Mouse (Mus musculus): ENCODE measurements around the gene Slc35a1.

Gene Slc35a1

GRCm38 (mm10) chr4:34644779-34645178, 42.5 kb downstream of the Slc35a1 start:
- no peak for DNase-seq

GRCm38 (mm10) chr4:34640731-34641130, 46.5 kb downstream of the Slc35a1 start:
- no peak for DNase-seq

DNA sequence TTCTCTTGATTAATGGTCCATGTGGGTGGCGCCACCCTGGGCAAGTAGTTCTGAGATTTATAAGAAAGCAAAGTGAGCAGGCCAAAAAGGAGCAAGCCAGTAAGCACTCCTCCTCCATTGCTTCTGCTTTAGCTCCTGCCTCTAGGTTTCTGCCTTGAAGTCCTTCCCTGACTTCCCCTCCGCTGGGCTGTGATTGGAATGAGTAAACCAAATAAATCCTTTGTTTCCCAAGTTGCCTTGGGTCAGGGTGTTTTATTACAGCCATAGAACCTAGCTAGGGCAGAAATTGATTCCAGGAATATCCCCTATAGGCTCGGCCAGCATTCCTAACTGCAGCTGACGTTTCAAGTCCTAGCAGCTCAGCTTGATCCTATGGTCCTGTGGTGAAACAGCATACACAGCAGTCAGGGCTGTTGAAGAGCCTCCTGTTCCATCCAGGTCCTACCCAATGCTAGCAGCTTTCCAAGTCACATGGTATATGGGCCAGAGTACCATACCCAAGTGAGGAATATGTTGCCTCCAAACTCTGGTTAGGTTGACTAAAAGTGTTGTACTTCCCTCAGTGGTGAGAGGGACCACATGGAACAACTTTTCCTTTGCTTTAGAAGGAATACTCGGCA, 47.4 kb downstream of the Slc35a1 start:
- no peak for DNase-seq

GRCm38 (mm10) chr4:34637851-34638250, 49.4 kb downstream of the Slc35a1 start:
- no peak for DNase-seq

DNA sequence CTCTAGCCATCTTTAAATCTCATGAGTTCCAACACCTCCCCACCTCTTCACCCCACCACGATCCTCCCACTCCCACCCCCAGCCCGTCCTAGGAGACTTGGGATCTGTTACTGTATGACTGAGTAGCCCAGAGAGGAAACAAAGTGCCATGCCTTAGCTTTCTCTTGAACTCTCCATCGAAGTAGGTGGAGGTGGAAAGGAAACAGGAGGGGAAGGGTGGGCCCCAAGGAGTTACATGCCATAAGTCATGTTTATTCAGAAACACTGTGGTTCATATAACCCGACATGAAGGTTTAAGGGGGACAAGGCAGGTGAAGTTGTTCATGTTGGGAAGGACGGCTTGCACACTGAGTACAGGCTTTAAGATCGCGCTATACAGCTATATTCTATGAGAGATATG, 49.9 kb downstream of the Slc35a1 start:
- no peak for DNase-seq

- DNase-seq = no peak
Measured at GRCm38 (mm10) chr4:34636036-34636435, 51.2 kb downstream of the Slc35a1 start.

DNA sequence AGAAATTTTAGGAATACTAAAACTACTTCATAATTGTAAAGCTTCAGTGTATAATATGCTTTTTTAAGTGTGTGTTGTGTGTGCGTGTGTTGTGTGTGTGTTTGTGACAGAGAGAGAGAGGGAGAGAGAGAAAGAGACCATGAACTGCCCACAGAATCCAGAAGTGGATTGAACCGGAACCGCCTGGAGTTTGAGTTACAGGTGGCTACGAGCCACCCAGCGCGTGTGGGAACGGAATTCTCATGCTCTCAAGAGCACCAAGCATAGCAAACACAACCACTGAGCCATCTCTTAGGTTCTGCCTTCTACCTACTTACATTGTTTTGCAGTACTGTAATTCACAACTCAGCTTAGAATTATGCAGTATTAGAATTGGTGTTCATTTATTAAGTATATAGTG, 53.1 kb downstream of the Slc35a1 start:
- peak; percentile 54 to 62 for DNase-seq

DNA sequence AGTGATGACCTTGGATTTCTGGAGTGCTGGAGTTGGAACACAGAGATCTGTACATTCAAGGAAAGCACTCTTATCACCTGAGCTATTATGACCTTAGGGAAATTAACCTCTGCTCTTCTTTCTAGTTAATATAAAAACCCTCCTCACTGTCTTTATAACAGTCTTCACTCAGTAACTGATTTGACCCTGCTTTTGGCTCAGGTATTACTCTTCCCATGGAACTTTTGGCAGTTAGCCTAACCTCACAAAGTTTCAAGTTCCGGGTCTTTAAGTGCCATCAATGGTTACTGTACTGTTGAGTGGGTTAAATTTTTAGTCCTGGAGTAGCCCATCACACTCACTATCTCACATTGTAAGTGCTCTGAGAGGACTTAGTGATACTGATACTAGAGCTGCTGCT, 57.3 kb downstream of the Slc35a1 start:
- DNase-seq = peak; percentile 20 to 66

DNA sequence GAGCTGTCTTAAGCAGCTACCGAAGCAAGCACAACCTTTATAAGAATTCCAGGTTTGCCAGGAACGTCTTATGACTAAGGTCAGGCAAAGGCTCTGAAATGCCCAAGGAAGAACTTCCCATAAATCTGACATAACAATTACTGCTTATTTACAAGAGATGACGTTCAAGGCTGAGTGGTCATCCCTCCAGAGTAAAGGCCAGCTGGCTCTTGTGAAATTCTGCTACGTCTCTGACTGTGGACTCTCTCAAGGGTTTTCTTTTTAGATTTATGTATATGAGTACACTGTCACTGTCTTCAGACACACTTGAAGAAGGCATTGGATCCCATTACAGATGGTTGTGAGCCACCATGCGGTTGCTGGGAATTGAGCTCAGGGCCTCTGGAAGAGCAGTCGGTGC, 60.8 kb downstream of the Slc35a1 start:
- no peak for DNase-seq

GRCm38 (mm10) chr4:34625556-34625955, 61.7 kb downstream of the Slc35a1 start:
- no peak for DNase-seq

GRCm38 (mm10) chr4:34616146-34616545, 71.1 kb downstream of the Slc35a1 start:
- DNase-seq = peak in 1 of 2 experiments; percentile 32

DNA sequence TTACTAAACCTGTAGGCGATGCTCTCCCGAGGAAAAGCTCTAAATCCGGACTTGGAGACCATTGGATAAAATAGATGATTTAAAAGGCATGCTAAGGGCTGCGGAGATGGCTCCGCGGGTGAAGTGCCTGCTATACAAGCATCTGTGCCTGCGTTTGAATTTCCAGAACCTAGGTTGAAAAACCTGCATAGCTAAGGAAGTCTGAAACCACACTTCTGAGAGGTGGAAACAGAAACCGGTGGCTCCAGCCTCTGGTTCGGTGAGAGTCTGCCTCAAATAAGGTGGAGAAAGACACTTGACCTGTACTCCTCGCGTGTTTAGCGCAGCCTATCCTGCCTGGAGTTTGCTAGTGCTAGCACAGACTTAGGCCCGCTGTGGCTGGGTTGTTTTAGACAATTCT, 71.9 kb downstream of the Slc35a1 start:
- DNase-seq = peak in 1 of 2 experiments; percentile 39

DNA sequence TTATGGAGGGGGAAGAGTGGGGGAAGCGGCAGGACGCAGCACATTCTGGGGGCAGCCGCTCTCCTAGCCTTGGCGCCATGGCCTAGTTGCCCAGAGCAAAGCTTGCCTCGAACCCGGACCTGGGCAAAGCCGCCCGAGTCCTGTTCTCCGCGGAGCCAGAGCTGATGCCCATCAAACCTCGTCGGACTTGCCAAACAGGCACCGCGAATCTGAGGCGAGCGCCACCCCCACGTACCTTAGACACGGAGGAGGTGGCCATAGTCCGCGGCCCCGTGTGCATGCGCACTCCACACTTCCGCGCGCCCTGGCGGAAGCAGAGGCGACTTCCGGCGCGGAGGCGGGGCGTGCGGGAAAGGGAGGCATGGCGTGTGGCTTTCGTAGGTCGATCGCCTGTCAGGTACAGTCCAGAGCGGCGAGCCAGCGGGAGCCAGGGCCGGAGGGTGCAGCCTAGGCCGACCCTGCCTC, 72.6 kb downstream of the Slc35a1 start, which contains the start of the genes Orc3 and Rars2:
Gene Orc3 (minus strand): TSS at position 315 of the 465 bp plus-strand sequence.
Gene Rars2 (plus strand): TSS at position 328 of the 465 bp plus-strand sequence.
- peak; percentile 94 to 97 for DNase-seq

GRCm38 (mm10) chr4:34613571-34614145, 73.6 kb downstream of the Slc35a1 start:
- DNase-seq = peak; percentile 55 to 79

Measured in kidney, postnatal 36 days (tissue).